Mouse (Mus musculus) inflammation-experienced regulatory T-cells, adult 6 months (primary cell): ENCODE data around the gene Cacna1g. TPM values are rescaled to one million over a fixed set of nuclear protein-coding genes. Genes with fewer than 3 reads are reported as not detected.

Experiments used
- ATAC-seq: one replicate; pipeline ENCODE4 v1.8.0; 2017
- polyA plus RNA-seq, 3 experiments: library from polyadenylated mRNA; unstranded; fragments of 100-300 nt; shearing (Covaris generic); gene quantifications; one replicate each; pipeline ENCODE4 v1.2.1; 2017

Gene Cacna1g
- not detected for polyA plus RNA-seq

DNA sequence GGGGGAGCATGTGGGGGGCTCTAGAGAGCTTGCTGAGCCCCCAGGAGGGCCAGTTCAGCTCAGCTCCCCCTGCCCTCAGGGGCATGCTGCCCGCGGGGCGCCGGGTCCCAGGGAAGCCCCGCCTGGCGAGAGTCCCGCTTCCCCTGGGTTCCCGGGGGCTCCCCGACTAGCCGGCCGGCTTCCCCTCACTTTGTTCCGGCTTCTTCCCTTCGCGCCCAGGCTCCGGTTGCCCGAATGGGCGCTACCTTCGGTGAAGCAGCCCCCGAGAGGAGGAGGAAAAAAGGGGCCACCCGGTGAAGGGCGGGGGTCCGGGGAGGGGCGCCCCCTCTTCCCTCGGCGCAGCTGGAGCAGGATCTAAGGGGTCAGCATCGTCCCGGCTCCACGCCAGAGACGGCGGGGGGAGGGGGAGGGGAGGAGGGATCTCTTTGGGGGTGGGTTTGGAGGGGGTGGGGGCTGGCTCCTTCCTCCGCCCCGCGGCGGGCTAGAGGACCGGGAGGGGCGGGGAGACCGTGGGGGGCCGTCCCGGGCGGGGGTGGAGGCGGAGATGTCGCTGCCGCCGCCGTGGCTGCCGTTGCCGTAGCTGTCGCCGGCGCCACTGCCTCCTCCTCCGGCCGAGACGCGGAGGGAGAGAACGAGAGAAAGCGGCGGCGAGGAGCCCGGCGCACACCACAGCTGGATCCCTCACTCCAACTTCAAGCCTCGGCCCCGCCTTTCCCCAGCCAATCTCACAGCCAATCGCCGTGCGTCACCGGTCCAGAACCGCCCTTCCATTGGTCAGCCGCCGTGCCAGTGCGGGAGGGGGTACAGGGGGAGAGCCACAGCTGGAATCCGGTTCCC lies at the start of gene Cacna1g:
Cacna1g (minus strand) TSS at position 492 of the 837 bp plus-strand sequence.
- ATAC-seq, result peak; percentile 72

DNA sequence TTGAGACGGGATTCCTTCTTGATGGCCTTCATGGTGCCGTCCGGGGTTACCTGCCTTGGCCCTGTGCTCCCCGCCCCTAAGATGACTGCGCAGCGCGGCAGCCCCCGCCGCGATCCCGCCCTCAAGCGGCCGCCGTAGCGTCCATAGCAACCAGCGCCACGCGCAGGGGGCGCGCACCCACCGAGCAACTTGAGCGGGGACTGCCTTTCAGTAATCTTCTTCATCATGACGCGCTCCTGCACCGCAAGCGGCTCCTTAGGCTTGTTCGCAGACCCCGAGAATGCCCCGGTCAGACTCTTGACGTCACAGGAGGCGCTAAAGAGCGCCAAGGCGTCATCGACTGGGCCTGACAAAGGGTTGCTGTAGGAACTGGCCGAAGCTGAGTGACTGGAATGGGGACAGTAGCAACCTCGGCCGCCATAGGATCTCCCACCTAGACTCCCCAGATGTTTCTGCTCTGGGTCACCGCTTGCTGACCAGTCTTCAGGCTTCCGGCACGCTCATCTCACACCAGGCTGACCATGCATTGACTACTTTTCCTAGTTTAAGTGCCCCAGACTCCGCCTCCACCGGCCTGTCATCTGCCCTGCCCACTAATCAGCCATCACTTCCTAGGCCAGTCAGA lies 47.3 kb upstream of the Cacna1g start, which contains the start of gene Mycbpap:
Mycbpap (minus strand) TSS at position 524 of the 625 bp plus-strand sequence.
- no peak for ATAC-seq

- no peak for ATAC-seq
Measured at GRCm38 (mm10) chr11:94513452-94513851, 39.5 kb upstream of the Cacna1g start.

GRCm38 (mm10) chr11:94508976-94509375 lies 35.0 kb upstream of the Cacna1g start:
- ATAC-seq, result no peak

DNA sequence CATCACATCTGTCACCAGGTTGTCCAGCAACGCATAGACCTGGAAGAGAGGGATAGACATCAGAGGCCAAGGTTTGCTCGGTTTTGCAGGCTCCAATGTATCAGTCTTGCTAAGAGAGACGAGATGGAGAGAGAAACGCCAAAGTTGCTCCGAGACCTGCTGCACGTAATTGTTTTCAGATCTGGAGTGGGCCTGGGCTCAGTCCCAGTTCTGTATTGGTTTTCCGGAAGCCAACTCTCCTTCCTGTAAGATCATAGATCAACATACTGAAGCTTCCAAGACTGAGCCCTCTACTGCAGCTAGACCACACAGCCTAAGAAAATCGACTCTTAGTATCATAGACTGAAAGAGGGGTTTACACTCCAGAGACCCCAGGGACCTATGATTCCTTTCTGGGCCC lies 27.5 kb upstream of the Cacna1g start:
- ATAC-seq, result no peak

DNA sequence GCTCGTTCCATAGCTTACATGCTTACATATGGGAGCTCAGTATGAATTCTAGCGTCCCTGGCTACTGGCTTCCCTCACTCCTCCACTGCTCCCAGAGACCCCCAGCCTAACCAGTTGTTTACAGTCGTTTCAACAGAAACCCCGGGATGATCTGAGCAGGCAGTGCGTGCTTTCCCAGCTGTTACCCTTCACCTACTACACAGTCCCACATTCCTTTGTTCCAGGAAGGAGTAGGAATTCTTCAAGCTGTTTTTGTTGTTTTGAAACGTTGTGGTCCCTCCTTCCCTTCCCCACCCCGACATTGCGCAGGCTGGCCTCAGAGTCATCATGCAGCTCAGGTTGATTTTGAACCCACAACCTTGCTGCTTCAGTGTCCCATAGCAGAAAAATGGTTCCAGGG lies 26.4 kb upstream of the Cacna1g start:
- no peak for ATAC-seq

GRCm38 (mm10) chr11:94499661-94500152 lies 25.7 kb upstream of the Cacna1g start, which contains the start of gene Epn3:
Gene Epn3 (minus strand): TSS chr11:94499974.
- ATAC-seq, result no peak

GRCm38 (mm10) chr11:94499035-94499434 lies 25.0 kb upstream of the Cacna1g start:
- no peak for ATAC-seq

- no peak for ATAC-seq
Measured at GRCm38 (mm10) chr11:94498093-94498996, 24.3 kb upstream of the Cacna1g start.

GRCm38 (mm10) chr11:94495415-94495814 lies 21.4 kb upstream of the Cacna1g start:
- ATAC-seq, result no peak

DNA sequence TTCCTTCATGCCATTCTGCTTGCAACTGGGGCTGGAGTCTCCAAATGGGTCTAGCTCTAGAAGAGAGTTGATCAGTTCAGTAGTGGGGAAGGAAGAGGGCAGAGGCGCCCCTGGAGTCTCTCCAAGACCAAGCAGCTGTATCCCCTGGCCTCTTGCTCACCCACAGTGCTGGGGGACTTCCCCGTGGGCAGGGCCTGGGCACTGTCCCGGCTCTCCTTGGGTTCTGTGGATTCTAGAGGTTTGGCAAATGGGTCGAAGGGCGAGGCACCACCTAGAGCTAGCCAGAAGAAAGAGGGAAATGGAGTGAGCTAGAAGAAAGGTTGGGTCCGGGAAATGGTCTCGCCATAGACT lies 17.7 kb upstream of the Cacna1g start:
- no peak for ATAC-seq

DNA sequence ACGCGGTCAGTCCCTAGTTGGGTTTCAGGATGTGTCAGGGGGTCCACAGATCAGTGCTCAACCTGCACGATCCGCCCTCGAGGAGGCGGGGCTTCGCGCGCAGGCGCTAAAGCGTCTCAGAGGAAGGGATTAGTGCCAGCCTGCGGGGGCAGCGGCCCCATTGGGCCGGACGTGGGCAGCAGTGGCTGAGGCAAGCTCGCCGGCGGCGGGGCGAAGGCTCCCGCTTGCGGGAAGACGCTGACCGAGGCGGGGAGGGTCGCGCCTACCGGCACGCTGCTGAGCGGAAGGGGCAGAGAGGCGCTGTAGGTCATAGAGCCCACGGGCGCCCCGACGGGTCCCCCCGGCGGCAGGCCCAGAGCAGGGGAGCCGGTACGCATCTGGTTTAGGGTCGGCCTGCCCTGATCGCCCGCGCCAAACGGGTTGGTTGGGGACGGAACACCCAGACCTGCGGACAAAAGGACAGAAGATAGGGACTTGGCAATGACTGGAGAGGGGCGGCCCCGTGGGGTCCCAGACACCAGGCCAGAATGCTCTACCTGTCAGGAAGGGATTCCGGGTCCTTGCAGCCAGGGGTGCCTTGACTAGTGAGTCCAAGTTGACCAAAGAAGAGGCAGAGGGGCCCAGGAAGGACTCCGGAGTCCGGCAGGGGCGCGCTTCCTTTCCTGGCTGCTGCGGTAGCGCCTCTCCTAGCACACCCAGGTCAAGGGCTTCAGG lies 17.2 kb upstream of the Cacna1g start:
- ATAC-seq, result no peak

DNA sequence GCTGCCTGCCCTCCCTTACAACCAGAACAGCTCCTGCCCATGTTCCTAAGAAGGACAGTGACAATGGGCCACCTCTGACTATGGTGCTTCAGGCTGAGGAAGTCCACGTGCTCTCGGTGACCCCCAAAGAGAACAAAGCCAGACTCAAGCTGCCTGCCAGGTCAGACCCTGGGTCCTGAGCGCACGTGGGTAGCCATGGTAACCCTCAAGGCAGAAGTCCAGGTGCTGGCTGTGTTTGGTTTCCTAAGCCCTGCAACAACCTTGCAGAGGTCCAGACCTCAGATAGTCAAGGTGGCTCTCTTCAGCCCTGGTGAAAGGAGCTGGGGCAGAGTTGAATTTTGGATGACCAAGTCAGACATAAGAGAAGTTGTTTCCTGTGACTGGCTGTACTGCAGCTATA lies 15.7 kb upstream of the Cacna1g start:
- no peak for ATAC-seq

- no peak for ATAC-seq
Measured at GRCm38 (mm10) chr11:94488767-94489533, 15.0 kb upstream of the Cacna1g start.

- peak; percentile 54 for ATAC-seq
Measured at GRCm38 (mm10) chr11:94486001-94486400, 12.0 kb upstream of the Cacna1g start, which contains the start of gene Spata20. Gene Spata20 (minus strand): TSS chr11:94486179.

DNA sequence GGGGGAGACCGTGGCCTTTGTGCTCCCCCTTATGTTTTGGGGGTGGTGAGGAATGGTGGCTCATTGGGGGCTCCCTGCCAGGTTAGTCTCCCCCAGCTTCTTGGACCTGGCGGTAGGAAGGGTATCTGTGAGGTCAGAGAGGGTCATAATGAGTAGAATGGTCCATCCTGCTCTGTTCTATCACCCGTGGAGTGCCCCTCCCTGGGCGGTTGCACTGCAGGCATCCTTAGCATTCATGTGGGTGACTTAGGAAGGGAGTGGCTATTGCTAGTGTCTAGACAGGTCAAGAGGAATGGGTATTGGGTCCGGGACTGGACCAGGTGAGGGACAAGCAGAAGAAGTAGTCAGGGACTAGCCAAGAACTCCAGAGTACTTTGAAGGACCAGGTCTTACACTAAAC lies 11.2 kb upstream of the Cacna1g start:
- no peak for ATAC-seq

DNA sequence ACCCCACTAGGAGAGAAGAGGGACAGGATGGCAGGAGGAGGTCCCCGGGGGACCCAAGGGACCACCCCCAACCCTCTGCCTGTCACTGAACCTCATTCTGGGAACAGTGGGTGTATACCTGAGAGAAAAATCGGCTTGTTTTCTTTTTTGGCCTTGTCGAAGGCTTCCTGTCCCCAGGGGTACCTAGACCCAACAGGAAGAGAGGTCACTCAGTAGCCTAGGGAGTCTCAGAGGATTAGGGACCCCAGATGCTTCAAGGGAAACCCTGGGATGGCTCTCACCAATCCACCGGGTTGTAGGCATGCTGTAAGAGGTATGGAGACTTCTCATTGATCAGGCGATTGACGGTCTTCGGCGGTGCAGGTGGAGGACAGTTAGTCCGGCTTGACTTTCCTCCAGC lies 10.6 kb upstream of the Cacna1g start:
- ATAC-seq, result no peak

GRCm38 (mm10) chr11:94483921-94484320 lies 9.9 kb upstream of the Cacna1g start:
- ATAC-seq, result no peak

- no peak for ATAC-seq
Measured at GRCm38 (mm10) chr11:94483436-94483835, 9.4 kb upstream of the Cacna1g start.

DNA sequence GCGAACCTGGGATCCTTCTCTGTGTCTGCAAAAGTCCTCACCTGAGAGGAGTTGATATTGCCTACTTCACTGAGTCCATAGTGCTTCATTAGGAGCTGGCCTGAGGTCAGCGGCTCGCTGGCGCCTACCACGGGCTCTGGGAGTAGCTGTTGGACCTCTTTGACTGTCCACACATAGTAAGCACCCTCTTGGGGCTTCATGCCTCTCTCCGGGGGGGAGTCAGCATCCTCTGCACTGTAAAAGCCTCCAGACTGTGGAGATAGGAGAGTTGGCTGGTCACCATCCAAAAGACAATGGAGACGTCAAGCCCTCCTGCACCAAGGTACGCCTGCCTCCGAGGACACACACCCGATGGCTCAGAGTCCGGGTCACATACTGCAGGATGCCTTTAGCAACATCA lies 8.7 kb upstream of the Cacna1g start:
- no peak for ATAC-seq

- ATAC-seq, result no peak
Measured at GRCm38 (mm10) chr11:94481963-94482362, 8.0 kb upstream of the Cacna1g start.
